Mouse (Mus musculus) erythroblast, embryonic 14.5 days (primary cell): Measurements from ENCODE around the gene Gsg1l2.

Experiments
- GATA1 ChIP-seq: IDR thresholded peaks from 2 replicates; pipeline ENCODE4 v1.6.1; 2012; ENCODE audit warnings: low read length, inconsistent platforms, mixed read lengths
- TAL1 ChIP-seq: IDR thresholded peaks from 3 replicates; pipeline ENCODE4 v1.6.1; 2012; ENCODE audit warnings: low read length, inconsistent platforms, mixed read lengths

- TF ChIP-seq TAL1 (no peak), GATA1 (no peak)
Measured at GRCm38 (mm10) chr11:67771053-67771452, 3.4 kb upstream of the Gsg1l2 start, which contains the start of gene Glp2r.
